Mouse (Mus musculus) cerebellum, postnatal 25 days (tissue): Measurements from ENCODE around the gene Pdzd2.

Experiments used
- DNase-seq, 2 experiments: peaks; one replicate each; pipeline ENCODE4 v3.0.0; 2021; ENCODE audit warnings: mixed read lengths in 2 of 2

Pdzd2 gene

GRCm38 (mm10) chr15:12573621-12574020 lies 166.1 kb downstream of the Pdzd2 start:
- DNase-seq: no peak

GRCm38 (mm10) chr15:12571168-12571567 lies 168.6 kb downstream of the Pdzd2 start:
- DNase-seq: no peak

- no peak for DNase-seq
Measured at GRCm38 (mm10) chr15:12566637-12567440, 172.9 kb downstream of the Pdzd2 start.

- no peak for DNase-seq
Measured at GRCm38 (mm10) chr15:12565281-12565680, 174.4 kb downstream of the Pdzd2 start.

- no peak for DNase-seq
Measured at GRCm38 (mm10) chr15:12560505-12560904, 179.2 kb downstream of the Pdzd2 start.

- no peak for DNase-seq
Measured at GRCm38 (mm10) chr15:12557663-12558436, 181.9 kb downstream of the Pdzd2 start.

- no peak for DNase-seq
Measured at GRCm38 (mm10) chr15:12553211-12553610, 186.5 kb downstream of the Pdzd2 start.

- DNase-seq: no peak
Measured at GRCm38 (mm10) chr15:12550919-12551318, 188.8 kb downstream of the Pdzd2 start.

GRCm38 (mm10) chr15:12550376-12550775 lies 189.3 kb downstream of the Pdzd2 start:
- no peak for DNase-seq

- DNase-seq: peak in 1 of 2 experiments; percentile 20
Measured at GRCm38 (mm10) chr15:12549919-12550305, 189.8 kb downstream of the Pdzd2 start.

- peak; percentile 34 to 38 for DNase-seq
Measured at GRCm38 (mm10) chr15:12549271-12549918, 190.3 kb downstream of the Pdzd2 start.

- no peak for DNase-seq
Measured at GRCm38 (mm10) chr15:12548696-12549095, 191.0 kb downstream of the Pdzd2 start.

- DNase-seq: no peak
Measured at GRCm38 (mm10) chr15:12547640-12548405, 191.9 kb downstream of the Pdzd2 start.

- DNase-seq: no peak
Measured at GRCm38 (mm10) chr15:12546781-12547180, 192.9 kb downstream of the Pdzd2 start.

- DNase-seq: no peak
Measured at GRCm38 (mm10) chr15:12545671-12546070, 194.1 kb downstream of the Pdzd2 start.

GRCm38 (mm10) chr15:12545220-12545619 lies 194.5 kb downstream of the Pdzd2 start:
- no peak for DNase-seq

- no peak for DNase-seq
Measured at GRCm38 (mm10) chr15:12543686-12544325, 195.9 kb downstream of the Pdzd2 start.

- no peak for DNase-seq
Measured at GRCm38 (mm10) chr15:12542316-12542715, 197.4 kb downstream of the Pdzd2 start.

- no peak for DNase-seq
Measured at GRCm38 (mm10) chr15:12539618-12540302, 200.0 kb downstream of the Pdzd2 start.

- no peak for DNase-seq
Measured at GRCm38 (mm10) chr15:12533254-12533653, 206.5 kb downstream of the Pdzd2 start.

GRCm38 (mm10) chr15:12532568-12532967 lies 207.2 kb downstream of the Pdzd2 start:
- no peak for DNase-seq

- DNase-seq: no peak
Measured at GRCm38 (mm10) chr15:12522810-12523209, 216.9 kb downstream of the Pdzd2 start.
